Mouse (Mus musculus) brain, embryonic 14.5 days (tissue): ENCODE data around the gene Slc11a1.

ENCODE experiments used
- CTCF ChIP-seq: fragments of 200-500 bp; IDR thresholded peaks from 2 replicates; pipeline ENCODE4 v1.5.1; 2012; ENCODE audit warnings: inconsistent platforms, mild to moderate bottlenecking, moderate library complexity, borderline replicate concordance; ENCODE audit not compliant: insufficient read depth, insufficient read length; ENCODE audit errors: extremely low read depth
- POLR2A ChIP-seq: fragments of 200-500 bp; IDR thresholded peaks from 2 replicates; pipeline ENCODE4 v1.6.1; 2012; ENCODE audit warnings: mild to moderate bottlenecking, inconsistent platforms, borderline replicate concordance; ENCODE audit not compliant: poor library complexity, insufficient read depth, insufficient read length, severe bottlenecking; ENCODE audit errors: extremely low read depth

DNA sequence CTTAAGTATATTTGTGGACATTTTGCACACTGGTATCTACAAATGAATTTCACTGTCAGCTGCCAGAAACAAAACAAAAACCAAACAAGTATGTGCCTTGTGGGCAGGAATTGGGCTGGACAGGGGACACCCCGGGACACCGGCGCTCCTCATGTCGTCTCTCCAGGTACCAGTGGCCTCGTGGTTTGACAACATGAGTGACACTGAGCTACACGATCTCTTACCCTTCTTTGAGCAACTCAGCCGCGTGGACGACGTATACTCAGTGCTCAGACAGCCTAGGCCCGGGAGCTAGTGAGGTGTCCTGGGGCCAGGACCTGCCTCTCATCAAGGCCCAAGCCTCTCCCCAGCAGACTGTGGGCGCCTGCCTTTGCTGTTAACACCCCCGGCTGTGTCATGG lies 20.3 kb downstream of the Slc11a1 start:
- TF ChIP-seq CTCF (no peak), POLR2A (no peak)
